Mouse (Mus musculus): ENCODE measurements around the gene Sox9. TPM values are rescaled to one million over a fixed set of nuclear protein-coding genes. Genes with fewer than 3 reads are reported as not detected.

The Sox9 gene
- polyA plus RNA-seq, 1 experiment from 2014 or later: 11.7 TPM

GRCm38 (mm10) chr11:112785581-112785980, 3.6 kb downstream of the Sox9 start:
- H3K36me3 ChIP-seq (ENCODE audit: control insufficient read depth, insufficient read depth, low read length): no peaks in the 10 kb centered on the region
- H3K4me1 ChIP-seq (replicated peaks; ENCODE audit: control insufficient read depth, insufficient read depth, low read length): peaks cover 5% of the 10 kb centered on the region; the same call in 1 of the 2 replicates
- no peaks in the 10 kb centered on the region for H3K9me3 ChIP-seq (ENCODE audit: control insufficient read depth, low read length)
- no peak overlapping the region; the same call in 1 of the 2 replicates for H3K4me3 ChIP-seq (ENCODE audit: low read depth, low read length)
- 25% methylated on average over 8 of the region's 8 CpGs for WGBS
- peaks cover 58% of the 10 kb centered on the region for H3K27me3 ChIP-seq (replicated peaks; ENCODE audit: control insufficient read depth, insufficient read depth, low read length)
- no peak for ATAC-seq (replicated peaks; ENCODE audit: low FRiP score)
- H3K4me2 ChIP-seq: no peak overlapping the region; the same call in 1 of the 2 replicates
- H3K27ac ChIP-seq (ENCODE audit: low read depth, low read length): no peak overlapping the region
- no peak overlapping the region for H3K9ac ChIP-seq (ENCODE audit: low read depth, low read length)
- DNase-seq (ENCODE audit: low spot score): no peak

- Histone ChIP-seq H3K27me3 (replicated peaks; ENCODE audit: control insufficient read depth, insufficient read depth, low read length) (peaks cover 49% of the 10 kb centered on the region), H3K4me3 (ENCODE audit: low read depth, low read length) (no peak overlapping the region)
- no peak for ATAC-seq (replicated peaks; ENCODE audit: low FRiP score)
These were observed 4.4 kb downstream of the Sox9 start for GRCm38 (mm10) chr11:112786427-112786826.

GRCm38 (mm10) chr11:112788296-112788695, 6.3 kb downstream of the Sox9 start:
- Histone ChIP-seq H3K27ac (ENCODE audit: low read depth, low read length) (no peak overlapping the region), H3K36me3 (ENCODE audit: control insufficient read depth, insufficient read depth, low read length) (no peaks in the 10 kb centered on the region), H3K4me1 (replicated peaks; ENCODE audit: control insufficient read depth, insufficient read depth, low read length) (peaks cover 5% of the 10 kb centered on the region; the same call in 1 of the 2 replicates), H3K9me3 (ENCODE audit: control insufficient read depth, low read length) (no peaks in the 10 kb centered on the region), H3K9ac (ENCODE audit: low read depth, low read length) (no peak overlapping the region), H3K27me3 (replicated peaks; ENCODE audit: control insufficient read depth, insufficient read depth, low read length) (peaks cover 31% of the 10 kb centered on the region), H3K4me3 (ENCODE audit: low read depth, low read length) (no peak overlapping the region), H3K4me2 (no peak overlapping the region)
- 6% methylated on average over 13 of the region's 13 CpGs for WGBS
- DNase-seq (ENCODE audit: low spot score) (no peak), ATAC-seq (replicated peaks; ENCODE audit: low FRiP score) (no peak)

More at GRCm38 (mm10) chr11:112786427-112786826, 4.4 kb downstream of the Sox9 start:
- H3K36me3 ChIP-seq (ENCODE audit: control insufficient read depth, insufficient read depth, low read length): no peaks in the 10 kb centered on the region
- no peak overlapping the region for H3K4me2 ChIP-seq
- H3K27ac ChIP-seq (ENCODE audit: low read depth, low read length): no peak overlapping the region
- no peak overlapping the region for H3K9ac ChIP-seq (ENCODE audit: low read depth, low read length)
- WGBS: 50% methylated on average over 4 of the region's 4 CpGs
- H3K9me3 ChIP-seq (ENCODE audit: control insufficient read depth, low read length): no peaks in the 10 kb centered on the region
- DNase-seq (ENCODE audit: low spot score): no peak
- peaks cover 5% of the 10 kb centered on the region; the same call in 1 of the 2 replicates for H3K4me1 ChIP-seq (replicated peaks; ENCODE audit: control insufficient read depth, insufficient read depth, low read length)

- no peaks in the 10 kb centered on the region for H3K9me3 ChIP-seq (ENCODE audit: control insufficient read depth, low read length)
- no peak for ATAC-seq (replicated peaks; ENCODE audit: low FRiP score)
- WGBS: 78% methylated on average over 5 of the region's 5 CpGs
These were observed 14.4 kb downstream of the Sox9 start for GRCm38 (mm10) chr11:112796379-112796778.

GRCm38 (mm10) chr11:112798831-112799382, 16.9 kb downstream of the Sox9 start:
- no peak overlapping the region for H3K9ac ChIP-seq (ENCODE audit: low read depth, low read length)
- ATAC-seq (replicated peaks; ENCODE audit: low FRiP score) (no peak), DNase-seq (ENCODE audit: low spot score) (no peak)
- H3K27me3 ChIP-seq (replicated peaks; ENCODE audit: control insufficient read depth, insufficient read depth, low read length): no peaks in the 10 kb centered on the region
- H3K4me3 ChIP-seq (ENCODE audit: low read depth, low read length): no peak overlapping the region
- no peaks in the 10 kb centered on the region for H3K36me3 ChIP-seq (ENCODE audit: control insufficient read depth, insufficient read depth, low read length)
- no peaks in the 10 kb centered on the region for H3K4me1 ChIP-seq (replicated peaks; ENCODE audit: control insufficient read depth, insufficient read depth, low read length)
- H3K27ac ChIP-seq (ENCODE audit: low read depth, low read length): no peak overlapping the region
- 62% methylated on average over 13 of the region's 13 CpGs for WGBS
- no peaks in the 10 kb centered on the region for H3K9me3 ChIP-seq (ENCODE audit: control insufficient read depth, low read length)
- no peak overlapping the region for H3K4me2 ChIP-seq

More at GRCm38 (mm10) chr11:112796379-112796778, 14.4 kb downstream of the Sox9 start:
- no peak for DNase-seq (ENCODE audit: low spot score)
- no peak overlapping the region for H3K27ac ChIP-seq (ENCODE audit: low read depth, low read length)
- no peaks in the 10 kb centered on the region for H3K36me3 ChIP-seq (ENCODE audit: control insufficient read depth, insufficient read depth, low read length)
- H3K4me2 ChIP-seq: no peak overlapping the region
- H3K9ac ChIP-seq (ENCODE audit: low read depth, low read length): no peak overlapping the region
- H3K4me3 ChIP-seq (ENCODE audit: low read depth, low read length): no peak overlapping the region
- no peaks in the 10 kb centered on the region for H3K27me3 ChIP-seq (replicated peaks; ENCODE audit: control insufficient read depth, insufficient read depth, low read length)
- no peaks in the 10 kb centered on the region for H3K4me1 ChIP-seq (replicated peaks; ENCODE audit: control insufficient read depth, insufficient read depth, low read length)

- DNase-seq (ENCODE audit: low spot score): no peak
- Histone ChIP-seq H3K27me3 (replicated peaks; ENCODE audit: control insufficient read depth, insufficient read depth, low read length) (no peaks in the 10 kb centered on the region), H3K9me3 (ENCODE audit: control insufficient read depth, low read length) (no peaks in the 10 kb centered on the region), H3K27ac (ENCODE audit: low read depth, low read length) (no peak overlapping the region), H3K4me1 (replicated peaks; ENCODE audit: control insufficient read depth, insufficient read depth, low read length) (no peaks in the 10 kb centered on the region), H3K4me2 (no peak overlapping the region), H3K4me3 (ENCODE audit: low read depth, low read length) (no peak overlapping the region), H3K36me3 (ENCODE audit: control insufficient read depth, insufficient read depth, low read length) (no peaks in the 10 kb centered on the region), H3K9ac (ENCODE audit: low read depth, low read length) (no peak overlapping the region)
- ATAC-seq (replicated peaks; ENCODE audit: low FRiP score): no peak
- 23% methylated on average over 4 of the region's 4 CpGs for WGBS
These were observed 19.3 kb downstream of the Sox9 start for GRCm38 (mm10) chr11:112801189-112801818.

- Histone ChIP-seq H3K9ac (ENCODE audit: low read depth, low read length) (no peak overlapping the region), H3K4me2 (no peak overlapping the region), H3K4me3 (ENCODE audit: low read depth, low read length) (no peak overlapping the region), H3K36me3 (ENCODE audit: control insufficient read depth, insufficient read depth, low read length) (no peaks in the 10 kb centered on the region), H3K4me1 (replicated peaks; ENCODE audit: control insufficient read depth, insufficient read depth, low read length) (no peaks in the 10 kb centered on the region), H3K27me3 (replicated peaks; ENCODE audit: control insufficient read depth, insufficient read depth, low read length) (peaks cover 7% of the 10 kb centered on the region; the same call in 1 of the 2 replicates), H3K9me3 (ENCODE audit: control insufficient read depth, low read length) (no peaks in the 10 kb centered on the region), H3K27ac (ENCODE audit: low read depth, low read length) (no peak overlapping the region)
- no peak for DNase-seq (ENCODE audit: low spot score)
- ATAC-seq (replicated peaks; ENCODE audit: low FRiP score): no peak
- 61% methylated on average over 8 of the region's 8 CpGs for WGBS
These were observed 25.9 kb downstream of the Sox9 start for GRCm38 (mm10) chr11:112807838-112808506.

GRCm38 (mm10) chr11:112810447-112811151, 28.6 kb downstream of the Sox9 start:
- 4% methylated on average over 17 of the region's 17 CpGs for WGBS
- Histone ChIP-seq H3K9ac (ENCODE audit: low read depth, low read length) (no peak overlapping the region), H3K4me2 (peak overlapping the region; percentile 40; the same call in 1 of the 2 replicates), H3K4me1 (replicated peaks; ENCODE audit: control insufficient read depth, insufficient read depth, low read length) (no peaks in the 10 kb centered on the region), H3K36me3 (ENCODE audit: control insufficient read depth, insufficient read depth, low read length) (no peaks in the 10 kb centered on the region), H3K9me3 (ENCODE audit: control insufficient read depth, low read length) (no peaks in the 10 kb centered on the region), H3K27ac (ENCODE audit: low read depth, low read length) (no peak overlapping the region), H3K27me3 (replicated peaks; ENCODE audit: control insufficient read depth, insufficient read depth, low read length) (peaks cover 7% of the 10 kb centered on the region; the same call in 1 of the 2 replicates), H3K4me3 (ENCODE audit: low read depth, low read length) (no peak overlapping the region)
- ATAC-seq (replicated peaks; ENCODE audit: low FRiP score): no peak
- no peak for DNase-seq (ENCODE audit: low spot score)

Measured in liver, embryonic 11.5 days (tissue).